Mouse (Mus musculus): ENCODE data around the gene Bag5. TPM values are rescaled to one million over a fixed set of nuclear protein-coding genes. Genes with fewer than 3 reads are reported as not detected.
"Not testable (repeated sequence)": the region's sequence is repeated elsewhere in the genome, so short reads cannot be mapped to it uniquely, and the experiment has no call there.

Bag5 gene
- polyA plus RNA-seq, 1 experiment from 2014 or later = 16.7 TPM

GRCm38 (mm10) chr12:111668457-111668912 lies 44.6 kb downstream of the Bag5 start:
- Histone ChIP-seq H3K4me3 (ENCODE audit: low read depth, low read length) (peak overlapping the region; percentile 7; the same call in 1 of the 2 replicates), H3K9ac (replicated peaks) (no peak overlapping the region; the same call in 1 of the 2 replicates), H3K27me3 (ENCODE audit: insufficient read depth, low read length) (peaks cover 35% of the 10 kb centered on the region), H3K27ac (ENCODE audit: low read depth) (peak overlapping the region; percentile 74), H3K9me3 (ENCODE audit: low read length) (no peaks in the 10 kb centered on the region), H3K36me3 (replicated peaks; ENCODE audit: insufficient read depth, low read length) (no peaks in the 10 kb centered on the region), H3K4me2 (ENCODE audit: low read depth, low read length) (peak overlapping the region; percentile 68), H3K4me1 (ENCODE audit: insufficient read depth) (peaks cover 32% of the 10 kb centered on the region)
- peak; percentile 73 for ATAC-seq
- TF ChIP-seq EP300 (IDR thresholded peaks at IDR 0.05; ENCODE audit: low read depth) = no peak
- TF ChIP-seq CTCF (IDR thresholded peaks at IDR 0.05; ENCODE audit: low read depth) = peak; percentile 97
- WGBS (ENCODE audit: insufficient replicate concordance) = 0% methylated on average over 8 of the region's 8 CpGs
- DNase-seq = peak; percentile 95

DNA sequence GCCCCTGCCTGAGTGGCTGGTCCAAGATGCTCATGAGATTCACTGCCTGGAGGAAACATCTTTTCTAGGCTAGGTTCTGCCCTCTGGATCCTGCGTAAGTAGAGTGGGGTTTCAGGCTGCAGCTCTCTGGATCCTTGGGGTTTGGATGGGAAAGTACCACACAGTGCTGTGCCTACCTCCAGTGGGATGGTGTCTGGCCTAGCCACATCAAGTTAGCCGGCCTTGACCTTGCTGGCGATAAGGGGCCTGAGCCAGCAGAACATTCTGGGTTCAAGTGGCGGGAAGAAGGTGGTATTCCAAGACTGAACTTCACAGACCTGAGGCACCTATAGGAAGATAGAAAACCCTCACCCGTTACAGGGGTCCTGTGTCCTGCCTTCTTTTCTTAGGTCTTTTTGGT lies 45.6 kb downstream of the Bag5 start:
- Histone ChIP-seq H3K4me2 (ENCODE audit: low read depth, low read length) (no peak overlapping the region), H3K27me3 (ENCODE audit: insufficient read depth, low read length) (peaks cover 26% of the 10 kb centered on the region), H3K27ac (ENCODE audit: low read depth) (no peak overlapping the region), H3K9me3 (ENCODE audit: low read length) (no peaks in the 10 kb centered on the region), H3K4me3 (ENCODE audit: low read depth, low read length) (no peak overlapping the region), H3K4me1 (ENCODE audit: insufficient read depth) (peaks cover 29% of the 10 kb centered on the region), H3K9ac (replicated peaks) (no peak overlapping the region), H3K36me3 (replicated peaks; ENCODE audit: insufficient read depth, low read length) (no peaks in the 10 kb centered on the region)
- no peak for ATAC-seq
- DNase-seq = no peak
- WGBS (ENCODE audit: insufficient replicate concordance) = 77% methylated on average over 5 of the region's 5 CpGs
- TF ChIP-seq EP300 (IDR thresholded peaks at IDR 0.05; ENCODE audit: low read depth) = no peak
- TF ChIP-seq CTCF (IDR thresholded peaks at IDR 0.05; ENCODE audit: low read depth) = no peak

DNA sequence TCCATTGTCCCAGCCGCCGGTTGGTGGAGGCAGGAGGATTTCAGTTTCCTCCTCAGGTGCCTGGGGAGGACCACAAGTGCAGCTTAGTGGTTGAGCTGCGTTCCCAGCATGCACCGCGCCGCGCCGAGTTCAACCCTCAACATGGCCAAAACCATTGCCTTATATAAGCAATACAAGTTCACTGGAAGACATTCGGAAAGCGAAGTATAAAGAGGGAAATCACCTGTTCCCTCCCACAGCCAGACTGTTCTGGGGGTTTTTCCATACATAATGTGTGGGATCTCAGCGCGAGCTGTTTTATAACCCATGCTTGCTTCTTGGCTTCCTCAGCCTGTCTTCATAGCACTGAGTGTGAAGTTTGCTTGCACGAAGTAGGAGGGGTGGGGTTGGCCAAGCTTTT lies 46.7 kb downstream of the Bag5 start:
- Histone ChIP-seq H3K4me3 (ENCODE audit: low read depth, low read length) (no peak overlapping the region), H3K4me2 (ENCODE audit: low read depth, low read length) (no peak overlapping the region), H3K36me3 (replicated peaks; ENCODE audit: insufficient read depth, low read length) (no peaks in the 10 kb centered on the region), H3K9me3 (ENCODE audit: low read length) (no peaks in the 10 kb centered on the region), H3K27ac (ENCODE audit: low read depth) (no peak overlapping the region), H3K27me3 (ENCODE audit: insufficient read depth, low read length) (peaks cover 15% of the 10 kb centered on the region), H3K4me1 (ENCODE audit: insufficient read depth) (peaks cover 19% of the 10 kb centered on the region), H3K9ac (replicated peaks) (no peak overlapping the region)
- no peak for ATAC-seq
- TF ChIP-seq CTCF (IDR thresholded peaks at IDR 0.05; ENCODE audit: low read depth) = no peak
- 72% methylated on average over 13 of the region's 13 CpGs for WGBS (ENCODE audit: insufficient replicate concordance)
- no peak for DNase-seq

DNA sequence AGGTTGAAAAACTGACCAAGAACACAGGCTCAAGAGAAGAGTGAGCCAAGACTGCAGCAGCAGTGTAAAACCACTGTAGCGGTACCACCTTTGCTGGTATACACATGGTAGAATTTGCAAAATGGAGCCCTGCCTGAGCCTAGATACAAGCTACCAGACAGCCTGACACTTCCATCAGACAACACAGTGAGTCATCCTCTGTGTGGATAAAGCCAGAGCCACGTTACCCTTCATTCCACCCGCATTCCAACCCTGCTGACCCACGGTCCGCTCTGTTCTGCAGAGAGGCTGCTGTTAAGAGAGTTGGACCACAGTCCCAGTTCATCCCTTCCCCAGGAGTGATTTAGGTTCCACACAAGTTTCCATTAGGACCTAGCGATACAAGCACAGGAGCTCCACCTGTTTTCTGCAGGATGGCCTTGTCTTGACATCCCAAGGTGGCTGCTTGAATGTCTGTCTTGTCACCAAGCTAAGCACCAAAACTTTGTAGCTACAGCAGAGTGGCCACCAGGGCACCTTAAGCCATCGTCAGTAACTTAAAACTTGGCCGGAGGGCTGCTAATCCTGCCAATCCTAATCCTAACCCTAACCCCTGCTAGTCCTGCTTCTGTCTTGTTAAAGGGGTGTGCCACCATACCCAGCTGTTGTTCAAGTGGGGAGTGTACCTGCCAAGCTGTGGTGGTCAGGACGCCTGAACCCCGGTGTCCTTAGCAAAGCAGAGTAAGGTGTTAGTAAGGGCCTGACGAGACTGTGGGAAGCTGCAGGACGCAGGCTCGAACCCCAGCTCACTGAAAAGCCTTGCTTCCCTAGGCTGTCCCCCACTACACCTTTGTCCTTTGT lies 47.8 kb downstream of the Bag5 start:
- Histone ChIP-seq H3K27me3 (ENCODE audit: insufficient read depth, low read length) (peaks cover 4% of the 10 kb centered on the region), H3K4me2 (ENCODE audit: low read depth, low read length) (no peak overlapping the region), H3K4me1 (ENCODE audit: insufficient read depth) (peaks cover 10% of the 10 kb centered on the region), H3K9me3 (ENCODE audit: low read length) (no peaks in the 10 kb centered on the region), H3K36me3 (replicated peaks; ENCODE audit: insufficient read depth, low read length) (no peaks in the 10 kb centered on the region), H3K9ac (replicated peaks) (no peak overlapping the region), H3K27ac (ENCODE audit: low read depth) (no peak overlapping the region), H3K4me3 (ENCODE audit: low read depth, low read length) (no peak overlapping the region)
- DNase-seq = no peak
- TF ChIP-seq EP300 (IDR thresholded peaks at IDR 0.05; ENCODE audit: low read depth) (no peak), CTCF (IDR thresholded peaks at IDR 0.05; ENCODE audit: low read depth) (no peak)
- 81% methylated on average over 13 of the region's 13 CpGs for WGBS (ENCODE audit: insufficient replicate concordance)
- ATAC-seq = no peak

- no peak for ATAC-seq
- Histone ChIP-seq H3K9ac (replicated peaks) (no peak overlapping the region), H3K9me3 (ENCODE audit: low read length) (no peaks in the 10 kb centered on the region), H3K4me1 (ENCODE audit: insufficient read depth) (peaks cover 8% of the 10 kb centered on the region), H3K36me3 (replicated peaks; ENCODE audit: insufficient read depth, low read length) (no peaks in the 10 kb centered on the region), H3K4me3 (ENCODE audit: low read depth, low read length) (no peak overlapping the region), H3K4me2 (ENCODE audit: low read depth, low read length) (no peak overlapping the region), H3K27ac (ENCODE audit: low read depth) (no peak overlapping the region), H3K27me3 (ENCODE audit: insufficient read depth, low read length) (no peaks in the 10 kb centered on the region)
- TF ChIP-seq CTCF (IDR thresholded peaks at IDR 0.05; ENCODE audit: low read depth) (no peak), EP300 (IDR thresholded peaks at IDR 0.05; ENCODE audit: low read depth) (no peak)
- 67% methylated on average over 6 of the region's 6 CpGs for WGBS (ENCODE audit: insufficient replicate concordance)
- no peak for DNase-seq
Measured at GRCm38 (mm10) chr12:111664144-111664634, 48.9 kb downstream of the Bag5 start.

DNA sequence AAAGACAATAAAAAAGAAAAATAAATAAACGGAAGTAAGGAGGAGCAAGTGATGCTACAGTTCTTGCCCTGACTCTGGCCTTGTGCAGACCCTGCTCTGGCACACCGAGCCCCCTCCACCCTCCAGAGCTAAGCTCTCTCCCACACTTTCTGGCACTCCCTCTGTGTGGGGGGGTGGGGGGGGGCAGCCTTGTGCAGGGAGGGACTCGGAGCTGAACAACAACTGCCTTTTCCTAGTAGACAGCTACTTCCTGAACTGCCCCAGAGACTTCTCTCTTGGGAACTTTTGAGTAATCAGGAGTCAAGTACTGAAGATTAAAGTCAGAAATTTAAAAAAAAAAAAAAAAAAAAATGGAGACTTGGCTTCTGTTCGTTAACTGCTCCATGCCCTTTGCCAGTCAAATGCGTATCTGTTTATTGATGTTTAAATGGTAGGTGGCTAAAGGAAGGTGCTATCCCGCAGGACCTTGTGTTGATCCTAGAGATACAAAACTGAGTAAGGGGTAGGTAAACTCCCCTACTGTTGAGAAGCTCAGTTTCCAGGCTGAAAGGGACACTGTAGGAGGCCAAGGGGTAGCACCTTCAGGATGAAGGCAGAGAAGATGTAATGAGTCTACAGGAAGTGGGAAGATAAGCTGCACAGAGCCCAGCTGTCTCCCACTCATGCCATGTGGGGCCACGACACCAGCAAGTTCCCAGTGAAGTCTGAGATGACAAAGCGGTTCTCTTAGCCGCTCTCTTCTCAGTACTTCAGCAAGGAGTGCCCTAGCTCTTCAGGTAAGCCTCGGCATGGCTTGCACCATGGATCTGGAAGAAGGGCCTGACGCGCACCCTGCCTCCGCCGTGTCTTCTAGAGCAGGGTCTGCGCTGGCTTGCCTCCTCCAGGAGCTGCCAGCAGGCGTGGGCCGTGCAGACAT lies 49.6 kb downstream of the Bag5 start:
- H3K9me3 ChIP-seq (ENCODE audit: low read length) = no peaks in the 10 kb centered on the region
- H3K36me3 ChIP-seq (replicated peaks; ENCODE audit: insufficient read depth, low read length) = no peaks in the 10 kb centered on the region; the same call in 1 of the 2 replicates
- WGBS (ENCODE audit: insufficient replicate concordance) = 69% methylated on average over 17 of the region's 17 CpGs
- no peak for TF ChIP-seq EP300 (IDR thresholded peaks at IDR 0.05; ENCODE audit: low read depth)
- no peak for TF ChIP-seq CTCF (IDR thresholded peaks at IDR 0.05; ENCODE audit: low read depth)
- H3K27ac ChIP-seq (ENCODE audit: low read depth) = no peak overlapping the region; the same call in 1 of the 2 replicates
- peaks cover under 1% of the 10 kb centered on the region for H3K4me1 ChIP-seq (ENCODE audit: insufficient read depth)
- no peak for ATAC-seq
- H3K4me2 ChIP-seq (ENCODE audit: low read depth, low read length) = no peak overlapping the region
- H3K27me3 ChIP-seq (ENCODE audit: insufficient read depth, low read length) = no peaks in the 10 kb centered on the region
- no peak overlapping the region for H3K4me3 ChIP-seq (ENCODE audit: low read depth, low read length)
- no peak overlapping the region for H3K9ac ChIP-seq (replicated peaks)
- no peak for DNase-seq

DNA sequence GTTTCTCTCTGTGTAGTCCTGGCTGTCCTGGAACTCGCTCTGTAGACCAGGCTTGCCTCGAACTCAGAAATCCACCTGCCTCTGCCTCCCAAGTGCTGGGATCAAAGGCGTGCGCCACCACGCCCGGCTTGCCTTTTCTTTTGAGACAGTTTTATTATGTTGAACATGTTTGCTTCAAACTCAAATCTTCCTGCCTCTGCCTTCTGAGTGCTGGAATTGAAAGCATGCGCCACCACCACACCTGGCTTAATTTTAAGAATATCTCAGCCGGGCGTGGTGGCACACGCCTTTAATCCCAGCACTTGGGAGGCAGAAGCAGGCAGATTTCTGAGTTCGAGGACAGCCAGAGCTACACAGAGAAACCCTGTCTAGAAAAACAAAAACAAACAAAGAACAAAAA lies 51.5 kb downstream of the Bag5 start:
- not testable (repeated sequence) for H3K27ac ChIP-seq (ENCODE audit: low read depth); H3K4me2 ChIP-seq (ENCODE audit: low read depth, low read length); ATAC-seq; DNase-seq; H3K27me3 ChIP-seq (ENCODE audit: insufficient read depth, low read length); H3K4me3 ChIP-seq (ENCODE audit: low read depth, low read length); H3K9me3 ChIP-seq (ENCODE audit: low read length); H3K4me1 ChIP-seq (ENCODE audit: insufficient read depth); H3K9ac ChIP-seq (replicated peaks); H3K36me3 ChIP-seq (replicated peaks; ENCODE audit: insufficient read depth, low read length)
- 92% methylated on average over 11 of the region's 11 CpGs for WGBS (ENCODE audit: insufficient replicate concordance)

Data from liver, postnatal 0 days (tissue).